Mouse (Mus musculus) CD8-positive naive resting alpha-beta T cell, adult 2 months (primary cell): ENCODE measurements around the gene L3mbtl1.
"Not testable (repeated sequence)": the region's sequence is repeated elsewhere in the genome, so short reads cannot be mapped to it uniquely, and the experiment has no call there.

Source experiments
- DNase-seq, 2 experiments: peaks; one replicate each; pipeline ENCODE4 v3.0.0; 2022; ENCODE audit warnings: low read depth in 2 of 2, low spot score in 2 of 2

The L3mbtl1 gene

DNA sequence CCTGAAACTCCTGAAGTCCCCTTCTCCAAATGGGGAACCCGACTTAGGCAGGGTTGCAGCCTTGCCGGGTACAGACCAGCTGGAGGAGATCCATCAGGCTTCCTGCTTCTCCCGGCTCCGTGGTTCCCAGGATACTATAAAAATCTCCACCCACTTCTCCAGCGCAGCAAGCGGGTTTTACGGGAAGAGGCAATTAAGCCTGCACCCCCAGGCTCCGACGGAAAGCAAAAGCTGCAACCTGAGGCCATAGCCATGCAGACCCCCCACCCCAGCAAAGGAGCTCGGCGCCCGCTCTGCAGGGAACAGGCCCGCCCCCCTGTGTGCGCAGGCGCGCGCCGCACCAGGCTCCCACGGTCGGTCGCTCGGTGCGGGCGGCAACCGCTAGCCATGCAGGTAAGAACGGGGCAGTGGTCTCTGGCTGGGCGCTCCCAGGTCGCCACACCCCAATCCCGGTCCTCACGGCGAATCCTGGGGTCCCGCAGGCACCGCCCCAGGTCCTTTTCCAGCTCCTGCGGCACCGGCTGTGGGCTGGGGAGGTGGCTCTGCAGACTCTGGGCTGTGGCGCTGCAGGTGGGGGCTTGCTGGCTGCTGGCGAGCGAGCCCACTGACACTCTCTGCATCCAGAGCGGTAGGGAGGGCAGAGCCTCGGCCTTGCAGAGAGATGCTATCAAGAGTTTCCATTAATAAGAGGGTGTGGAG is at the start of gene L3mbtl1:
Gene L3mbtl1, plus strand, starts transcription at position 325 of the 699 bp plus-strand sequence.
- no peak for DNase-seq

GRCm38 (mm10) chr2:162899256-162899655 is 44.0 kb upstream of the L3mbtl1 start:
- not testable (repeated sequence) for DNase-seq

DNA sequence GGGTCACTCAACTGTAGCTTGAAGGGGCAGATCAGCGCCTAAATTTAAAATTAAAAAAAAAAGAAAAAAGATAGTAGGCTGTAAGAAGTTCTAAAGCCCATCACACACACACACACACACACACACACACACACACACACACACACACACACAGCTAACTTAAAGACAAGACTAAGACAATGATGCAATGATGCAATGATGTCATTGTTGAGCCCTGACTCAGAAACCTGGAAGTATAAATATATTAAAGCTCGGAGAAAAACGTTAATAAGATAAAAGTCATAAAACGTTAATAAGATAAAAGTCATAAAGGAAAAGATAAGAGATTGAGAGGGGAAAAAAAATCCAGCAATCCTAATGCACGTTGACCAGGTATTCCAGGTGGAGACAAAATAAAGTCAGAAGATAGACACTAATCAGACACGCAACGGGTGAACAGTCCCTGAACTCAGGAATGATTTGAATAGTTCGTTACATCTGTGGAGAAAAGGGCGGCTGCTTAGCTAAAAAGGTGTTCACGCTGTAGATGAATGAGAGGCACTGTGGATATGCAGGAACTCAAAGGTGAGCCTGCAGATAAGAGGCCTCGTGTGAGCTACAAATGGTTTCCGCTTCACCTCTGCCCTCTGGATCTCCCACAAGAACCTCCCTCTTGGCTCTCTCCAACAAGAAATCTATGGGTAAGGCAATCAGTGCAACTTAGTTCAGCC is 43.2 kb upstream of the L3mbtl1 start:
- DNase-seq: no peak

DNA sequence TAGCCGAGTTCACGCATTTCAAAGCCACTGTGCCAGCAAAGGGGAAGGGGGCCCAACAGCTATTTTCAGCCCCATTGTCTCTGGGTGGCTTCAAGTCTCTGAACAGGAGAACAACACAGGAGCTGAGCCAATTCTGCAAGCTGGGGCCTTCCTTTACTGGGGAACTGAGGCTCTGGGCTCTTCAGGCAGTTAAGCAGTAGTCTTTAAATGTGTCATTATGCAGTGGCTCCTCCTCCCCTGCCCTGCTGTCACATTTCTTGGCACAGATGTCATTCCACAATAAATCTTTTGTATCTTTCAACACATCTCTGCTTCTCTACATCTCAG is 42.7 kb upstream of the L3mbtl1 start:
- DNase-seq: no peak

- DNase-seq: no peak
Measured at GRCm38 (mm10) chr2:162905902-162906301, 37.4 kb upstream of the L3mbtl1 start.

- no peak for DNase-seq
Measured at GRCm38 (mm10) chr2:162908052-162908491, 35.2 kb upstream of the L3mbtl1 start.

GRCm38 (mm10) chr2:162914040-162914439 is 29.2 kb upstream of the L3mbtl1 start:
- DNase-seq: no peak

DNA sequence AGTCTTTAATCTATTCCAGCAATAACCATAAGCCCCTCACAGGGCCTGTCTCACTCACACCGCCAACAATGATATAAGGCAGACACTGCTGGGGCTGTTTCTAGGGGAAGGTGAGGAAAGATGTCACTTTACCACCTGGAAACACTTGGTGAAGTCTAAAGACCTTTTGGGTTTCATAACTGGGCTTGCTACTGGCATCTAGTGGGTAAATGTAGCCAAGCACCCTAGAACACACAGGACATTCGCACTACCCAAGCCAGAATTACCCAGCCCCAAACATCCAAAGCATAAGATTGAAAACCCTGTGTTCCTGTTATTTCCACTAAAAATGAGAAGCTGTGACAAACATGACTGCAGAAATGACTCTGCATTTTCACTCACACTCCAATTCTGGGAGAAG is 28.8 kb upstream of the L3mbtl1 start:
- no peak for DNase-seq

GRCm38 (mm10) chr2:162919926-162920325 is 23.3 kb upstream of the L3mbtl1 start:
- no peak for DNase-seq

DNA sequence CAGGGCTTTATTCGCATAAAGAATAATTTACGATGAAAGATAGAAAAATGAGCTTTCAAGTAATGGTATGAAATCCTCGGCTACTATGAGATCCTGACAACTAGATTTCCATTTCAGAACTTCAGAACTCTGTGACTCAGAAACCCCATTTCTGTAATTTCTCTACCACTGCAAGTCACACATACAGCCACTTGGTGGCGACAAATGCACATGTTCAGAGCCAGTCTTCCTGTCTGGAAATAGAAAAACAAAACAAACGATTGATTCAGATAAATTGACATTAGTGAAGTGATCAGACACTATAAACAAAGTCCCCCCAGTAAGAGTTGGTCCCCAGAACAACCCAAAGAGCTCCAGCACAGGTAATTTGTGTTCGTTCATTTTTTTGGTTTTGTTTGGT is 21.1 kb upstream of the L3mbtl1 start:
- peak; percentile 26 to 54 for DNase-seq

- DNase-seq: no peak
Measured at GRCm38 (mm10) chr2:162922834-162923233, 20.4 kb upstream of the L3mbtl1 start.

GRCm38 (mm10) chr2:162924126-162924525 is 19.1 kb upstream of the L3mbtl1 start:
- no peak for DNase-seq

DNA sequence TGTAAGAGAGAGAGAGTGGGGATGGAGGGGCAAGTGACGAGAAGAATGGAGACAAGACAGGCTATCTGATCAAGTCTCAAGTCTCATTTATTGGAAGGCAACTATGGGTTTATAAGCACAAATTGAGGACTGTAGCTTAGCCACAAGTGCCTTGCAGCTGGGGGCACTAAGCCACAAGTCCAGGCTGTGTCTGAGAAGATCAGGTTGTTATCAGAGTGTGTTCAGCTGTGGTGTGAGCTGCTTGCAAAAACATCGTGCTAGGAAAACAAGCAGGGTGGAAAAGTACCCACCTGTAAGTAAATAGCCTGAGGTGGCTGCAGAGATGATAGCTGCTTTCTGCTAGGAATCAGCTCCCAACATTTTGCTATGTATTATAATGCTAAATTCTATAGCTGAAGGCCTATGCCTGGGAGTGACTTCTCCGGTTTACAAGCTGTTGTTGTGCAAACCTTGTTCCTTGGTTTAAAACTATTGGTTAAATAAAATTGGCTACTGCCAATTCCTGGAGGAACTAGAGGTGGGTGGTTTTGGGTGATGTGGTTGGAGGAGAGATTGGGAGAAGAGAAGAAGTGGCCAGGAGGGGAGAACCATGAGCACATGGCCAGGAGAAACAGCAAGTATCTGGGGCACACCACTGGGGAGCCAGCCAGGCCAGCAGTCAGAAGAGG is 15.2 kb upstream of the L3mbtl1 start:
- DNase-seq: no peak

- no peak for DNase-seq
Measured at GRCm38 (mm10) chr2:162929704-162930103, 13.6 kb upstream of the L3mbtl1 start.

GRCm38 (mm10) chr2:162930516-162931122 is 12.7 kb upstream of the L3mbtl1 start:
- peak; percentile 25 to 39 for DNase-seq

GRCm38 (mm10) chr2:162931123-162931673 is 12.1 kb upstream of the L3mbtl1 start, which contains the start of gene Srsf6:
Gene Srsf6 (plus strand): TSS chr2:162931528.
- peak; percentile 75 to 80 for DNase-seq

DNA sequence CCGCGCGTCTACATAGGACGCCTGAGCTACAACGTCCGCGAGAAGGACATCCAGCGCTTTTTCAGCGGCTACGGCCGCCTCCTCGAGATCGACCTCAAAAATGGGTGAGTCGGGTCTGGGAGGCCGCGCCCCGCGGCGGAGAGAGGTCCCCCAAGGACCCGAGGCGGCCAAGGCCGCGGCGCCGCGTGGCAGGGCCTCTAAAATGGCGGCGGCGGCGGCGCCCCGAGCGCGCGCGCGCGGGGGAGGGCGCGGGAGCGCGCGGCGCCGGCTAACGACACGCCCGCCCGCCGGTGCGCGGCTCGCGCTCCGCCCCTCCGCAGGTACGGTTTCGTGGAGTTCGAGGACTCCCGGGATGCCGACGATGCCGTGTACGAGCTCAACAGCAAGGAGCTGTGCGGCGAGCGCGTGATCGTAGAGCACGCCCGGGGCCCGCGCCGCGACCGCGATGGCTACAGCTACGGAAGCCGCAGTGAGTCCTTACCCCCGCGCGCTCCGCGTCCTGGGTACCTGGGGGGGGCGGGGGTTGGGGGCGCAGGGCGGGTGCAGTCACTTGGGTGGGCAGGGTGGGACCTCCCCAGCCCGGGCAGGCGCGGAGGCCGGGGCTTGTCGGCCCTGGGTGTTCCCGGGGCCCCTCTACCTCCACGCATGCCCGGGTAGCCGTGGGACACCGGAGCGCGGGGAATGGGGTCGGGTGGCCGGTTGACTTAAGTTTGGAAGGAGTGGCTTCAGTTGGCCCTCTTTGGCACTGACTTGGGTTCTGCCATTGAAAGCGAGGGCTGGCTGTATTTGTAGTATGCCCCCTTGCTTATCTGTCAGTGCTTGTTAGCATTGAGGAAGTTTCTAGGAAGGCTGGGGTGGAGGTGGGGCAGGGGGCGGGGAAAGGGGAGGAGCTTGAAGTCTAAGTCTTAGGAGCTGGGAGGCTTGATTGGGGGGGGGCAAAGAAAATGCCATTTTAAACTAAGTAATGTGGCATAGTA is 11.3 kb upstream of the L3mbtl1 start:
- peak; percentile 51 for DNase-seq

DNA sequence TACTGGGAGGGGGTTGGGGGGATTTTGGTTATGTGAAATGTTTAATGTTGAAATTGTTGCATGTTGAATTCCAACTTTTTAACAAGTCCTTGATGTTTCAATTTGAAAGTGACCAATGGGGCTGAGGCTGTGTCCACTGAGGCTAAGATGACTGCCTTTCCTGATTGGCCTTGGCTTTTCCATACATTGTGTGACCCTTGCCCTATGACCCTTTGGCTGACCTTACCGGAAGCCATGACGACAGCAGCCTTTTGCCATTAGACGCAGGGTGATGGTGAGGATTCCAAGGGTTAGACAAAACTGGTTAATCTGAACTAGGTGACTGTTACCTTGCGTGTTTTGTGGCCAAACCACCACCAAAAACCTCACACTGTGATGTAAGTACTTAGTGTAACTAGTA is 10.6 kb upstream of the L3mbtl1 start:
- no peak for DNase-seq

DNA sequence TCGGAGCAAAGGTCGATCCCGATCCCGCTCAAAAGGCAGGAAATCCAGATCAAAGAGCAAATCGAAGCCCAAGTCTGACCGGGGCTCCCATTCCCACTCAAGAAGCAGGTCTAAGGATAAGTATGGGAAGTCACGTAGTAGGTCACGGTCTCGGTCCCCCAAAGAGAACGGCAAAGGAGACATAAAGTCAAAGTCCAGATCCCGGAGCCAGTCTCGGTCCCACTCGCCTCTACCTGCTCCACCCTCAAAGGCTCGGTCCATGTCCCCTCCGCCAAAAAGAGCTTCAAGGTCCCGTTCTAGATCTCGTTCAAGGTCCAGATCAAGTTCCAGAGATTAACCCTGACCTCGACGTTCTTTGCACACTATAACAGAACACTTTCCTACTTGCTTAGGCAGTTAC is 8.9 kb upstream of the L3mbtl1 start:
- no peak for DNase-seq

- DNase-seq: no peak
Measured at GRCm38 (mm10) chr2:162935700-162936099, 7.6 kb upstream of the L3mbtl1 start.
